Mouse (Mus musculus): ENCODE results near the gene Cadps2.

DNA sequence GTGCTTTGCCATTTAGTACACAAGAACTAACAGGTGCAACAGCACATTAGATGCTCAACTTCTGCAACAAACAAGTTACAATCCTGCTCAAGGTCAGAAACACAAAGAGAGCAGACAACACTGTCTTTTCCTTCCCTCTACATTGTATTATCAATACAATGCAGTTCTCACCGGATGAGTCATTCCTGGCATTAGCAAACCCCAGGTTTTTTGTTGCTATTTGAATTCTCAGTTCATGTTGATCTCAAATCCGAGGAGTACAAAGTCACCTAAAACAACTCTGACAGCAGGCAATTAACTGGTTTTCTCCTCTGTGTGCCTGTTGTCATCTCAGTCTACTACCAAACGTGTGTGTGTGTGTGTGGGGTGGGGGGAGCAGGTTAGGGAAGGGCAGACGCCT, 483.1 kb downstream of the Cadps2 start:
- no peak for TF ChIP-seq POLR2A (IDR thresholded peaks at IDR 0.05; ENCODE audit: borderline replicate concordance, control insufficient read depth, low read depth, low read length)
- no peak for TF ChIP-seq CTCF (IDR thresholded peaks at IDR 0.05; ENCODE audit: control insufficient read depth, insufficient read depth, low read length)
